Mouse (Mus musculus): ENCODE results near the gene Slc47a1.

- TF ChIP-seq CTCF (IDR thresholded peaks at IDR 0.05), result no peak
- no peak for TF ChIP-seq EP300 (IDR thresholded peaks at IDR 0.05)
Observed at GRCm38 (mm10) chr11:61356111-61356510, 22.0 kb downstream of the Slc47a1 start.
